Mouse (Mus musculus): ENCODE results near the gene Adck2. TPM values are rescaled to one million over a fixed set of nuclear protein-coding genes. Genes with fewer than 3 reads are reported as not detected.

Gene Adck2
- total and polyA plus RNA-seq, 3 experiments = 7.6 to 15.6 (median 12.1) TPM

- intact Hi-C loops (cut with DNase I) = no loop called here
- H3K27ac ChIP-seq = no peak overlapping the region
- peaks cover 14% of the 10 kb centered on the region for H3K36me3 ChIP-seq (ENCODE audit: control insufficient read depth, insufficient read depth, low read length)
- no peak for DNase-seq
- H3K4me3 ChIP-seq = no peak overlapping the region
- TF ChIP-seq EP300 (IDR thresholded peaks at IDR 0.05; ENCODE audit: insufficient read depth, low read depth, low read length) (no peak), CTCF (IDR thresholded peaks at IDR 0.05) (no peak), POLR2A (IDR thresholded peaks at IDR 0.05; ENCODE audit: insufficient read depth, low read depth, low read length) (no peak)
- peaks cover 3% of the 10 kb centered on the region for H3K4me1 ChIP-seq (ENCODE audit: control insufficient read depth, insufficient read depth, low read length)
- H3K27me3 ChIP-seq (ENCODE audit: control insufficient read depth, insufficient read depth, low read length) = no peaks in the 10 kb centered on the region
- H3K79me2 ChIP-seq (replicated peaks; ENCODE audit: control insufficient read depth, insufficient read depth, low read length) = no peaks in the 10 kb centered on the region
- no peak overlapping the region for H3K9ac ChIP-seq (ENCODE audit: low read depth, low read length)
- WGBS = 95% methylated on average over 3 of the region's 3 CpGs
Measured at GRCm38 (mm10) chr6:39600851-39601250, 27.2 kb downstream of the Adck2 start.

GRCm38 (mm10) chr6:39601828-39602227 lies 28.2 kb downstream of the Adck2 start:
- no peak for DNase-seq
- no peak overlapping the region for H3K9ac ChIP-seq (ENCODE audit: low read depth, low read length)
- H3K27ac ChIP-seq = no peak overlapping the region
- H3K4me3 ChIP-seq = no peak overlapping the region
- intact Hi-C loops (cut with DNase I) = no loop called here
- WGBS = 68% methylated on average over 3 of the region's 3 CpGs
- TF ChIP-seq CTCF (IDR thresholded peaks at IDR 0.05) (no peak), POLR2A (IDR thresholded peaks at IDR 0.05; ENCODE audit: insufficient read depth, low read depth, low read length) (no peak), EP300 (IDR thresholded peaks at IDR 0.05; ENCODE audit: insufficient read depth, low read depth, low read length) (no peak)
- H3K27me3 ChIP-seq (ENCODE audit: control insufficient read depth, insufficient read depth, low read length) = no peaks in the 10 kb centered on the region
- peaks cover 17% of the 10 kb centered on the region for H3K36me3 ChIP-seq (ENCODE audit: control insufficient read depth, insufficient read depth, low read length)
- H3K79me2 ChIP-seq (replicated peaks; ENCODE audit: control insufficient read depth, insufficient read depth, low read length) = no peaks in the 10 kb centered on the region
- peaks cover 3% of the 10 kb centered on the region for H3K4me1 ChIP-seq (ENCODE audit: control insufficient read depth, insufficient read depth, low read length)

- WGBS = 83% methylated on average over 5 of the region's 5 CpGs
- Histone ChIP-seq H3K27me3 (ENCODE audit: control insufficient read depth, insufficient read depth, low read length) (no peaks in the 10 kb centered on the region), H3K79me2 (replicated peaks; ENCODE audit: control insufficient read depth, insufficient read depth, low read length) (no peaks in the 10 kb centered on the region), H3K4me3 (no peak overlapping the region), H3K9ac (ENCODE audit: low read depth, low read length) (no peak overlapping the region), H3K36me3 (ENCODE audit: control insufficient read depth, insufficient read depth, low read length) (peaks cover 13% of the 10 kb centered on the region), H3K27ac (no peak overlapping the region), H3K4me1 (ENCODE audit: control insufficient read depth, insufficient read depth, low read length) (peaks cover 3% of the 10 kb centered on the region)
- DNase-seq = no peak
- intact Hi-C loops (cut with DNase I) = no loop called here
- TF ChIP-seq POLR2A (IDR thresholded peaks at IDR 0.05; ENCODE audit: insufficient read depth, low read depth, low read length) = no peak
- no peak for TF ChIP-seq CTCF (IDR thresholded peaks at IDR 0.05)
- TF ChIP-seq EP300 (IDR thresholded peaks at IDR 0.05; ENCODE audit: insufficient read depth, low read depth, low read length) = no peak
Measured at GRCm38 (mm10) chr6:39604565-39604964, 30.9 kb downstream of the Adck2 start.

GRCm38 (mm10) chr6:39606056-39606455 lies 32.4 kb downstream of the Adck2 start:
- intact Hi-C loops (cut with DNase I) = no loop called here
- 43% methylated on average over 6 of the region's 6 CpGs for whole genome bisulfite sequencing

GRCm38 (mm10) chr6:39606862-39607261 lies 33.2 kb downstream of the Adck2 start:
- intact Hi-C loops (cut with DNase I) = no loop called here
- H3K36me3 ChIP-seq (ENCODE audit: control insufficient read depth, insufficient read depth, low read length) = peaks cover 12% of the 10 kb centered on the region
- no peaks in the 10 kb centered on the region for H3K27me3 ChIP-seq (ENCODE audit: control insufficient read depth, insufficient read depth, low read length)
- peaks cover 3% of the 10 kb centered on the region for H3K4me1 ChIP-seq (ENCODE audit: control insufficient read depth, insufficient read depth, low read length)
- DNase-seq = no peak
- no peak overlapping the region for H3K9ac ChIP-seq (ENCODE audit: low read depth, low read length)
- no peak overlapping the region for H3K27ac ChIP-seq
- H3K79me2 ChIP-seq (replicated peaks; ENCODE audit: control insufficient read depth, insufficient read depth, low read length) = no peaks in the 10 kb centered on the region
- 45% methylated on average over 3 of the region's 3 CpGs for WGBS
- no peak overlapping the region for H3K4me3 ChIP-seq
- TF ChIP-seq CTCF (IDR thresholded peaks at IDR 0.05) (no peak), POLR2A (IDR thresholded peaks at IDR 0.05; ENCODE audit: insufficient read depth, low read depth, low read length) (no peak), EP300 (IDR thresholded peaks at IDR 0.05; ENCODE audit: insufficient read depth, low read depth, low read length) (no peak)

More at GRCm38 (mm10) chr6:39606056-39606455, 32.4 kb downstream of the Adck2 start:
- no peak overlapping the region for H3K27ac ChIP-seq
- H3K79me2 ChIP-seq (replicated peaks; ENCODE audit: control insufficient read depth, insufficient read depth, low read length) = no peaks in the 10 kb centered on the region
- H3K36me3 ChIP-seq (ENCODE audit: control insufficient read depth, insufficient read depth, low read length) = peaks cover 12% of the 10 kb centered on the region
- no peak overlapping the region for H3K9ac ChIP-seq (ENCODE audit: low read depth, low read length)
- no peak overlapping the region for H3K4me3 ChIP-seq
- peaks cover 3% of the 10 kb centered on the region for H3K4me1 ChIP-seq (ENCODE audit: control insufficient read depth, insufficient read depth, low read length)
- no peak for DNase-seq
- no peak for TF ChIP-seq EP300 (IDR thresholded peaks at IDR 0.05; ENCODE audit: insufficient read depth, low read depth, low read length)
- no peak for TF ChIP-seq POLR2A (IDR thresholded peaks at IDR 0.05; ENCODE audit: insufficient read depth, low read depth, low read length)
- no peak for TF ChIP-seq CTCF (IDR thresholded peaks at IDR 0.05)
- H3K27me3 ChIP-seq (ENCODE audit: control insufficient read depth, insufficient read depth, low read length) = no peaks in the 10 kb centered on the region

- no peaks in the 10 kb centered on the region for H3K27me3 ChIP-seq (ENCODE audit: control insufficient read depth, insufficient read depth, low read length)
- H3K36me3 ChIP-seq (ENCODE audit: control insufficient read depth, insufficient read depth, low read length) = peaks cover 12% of the 10 kb centered on the region
- TF ChIP-seq EP300 (IDR thresholded peaks at IDR 0.05; ENCODE audit: insufficient read depth, low read depth, low read length) (no peak), CTCF (IDR thresholded peaks at IDR 0.05) (no peak), POLR2A (IDR thresholded peaks at IDR 0.05; ENCODE audit: insufficient read depth, low read depth, low read length) (no peak)
- WGBS = 47% methylated on average over 5 of the region's 5 CpGs
- intact Hi-C loops (cut with DNase I) = no loop called here
- H3K79me2 ChIP-seq (replicated peaks; ENCODE audit: control insufficient read depth, insufficient read depth, low read length) = no peaks in the 10 kb centered on the region
- peaks cover 3% of the 10 kb centered on the region for H3K4me1 ChIP-seq (ENCODE audit: control insufficient read depth, insufficient read depth, low read length)
- no peak overlapping the region for H3K9ac ChIP-seq (ENCODE audit: low read depth, low read length)
- H3K27ac ChIP-seq = no peak overlapping the region
- H3K4me3 ChIP-seq = no peak overlapping the region
- no peak for DNase-seq
Measured at GRCm38 (mm10) chr6:39607365-39607764, 33.7 kb downstream of the Adck2 start.

Measured in heart, adult 2 months (tissue).